Mouse (Mus musculus) neutrophil, adult 5-6 weeks (primary cell): Measurements from ENCODE around the gene Wdr18. TPM values are rescaled to one million over a fixed set of nuclear protein-coding genes. Genes with fewer than 3 reads are reported as not detected.
A peak's percentile ranks its signal among the peaks of the same experiment; 100 is the strongest.
"Not testable (repeated sequence)": the region's sequence is repeated elsewhere in the genome, so short reads cannot be mapped to it uniquely, and the experiment has no call there.

ENCODE experiments used
- ATAC-seq: fragments of 151-379, 151-347 bp; 2 replicates; pipeline ENCODE4 v1.8.0; 2017; ENCODE audit warnings: mild to moderate bottlenecking, moderate TSS enrichment; ENCODE audit not compliant: insufficient number of reproducible peaks, poor library complexity, low FRiP score, severe bottlenecking; ENCODE audit errors: extremely low read depth
- total RNA-seq: library from RNA; stranded (forward); fragments of 200-1000 nt; gene quantifications from 2 replicates; pipeline ENCODE4 v1.2.3, GENCODE M21; 2017

Wdr18 gene
- total RNA-seq, 1 experiment from 2014 or later: 15.9 TPM

DNA sequence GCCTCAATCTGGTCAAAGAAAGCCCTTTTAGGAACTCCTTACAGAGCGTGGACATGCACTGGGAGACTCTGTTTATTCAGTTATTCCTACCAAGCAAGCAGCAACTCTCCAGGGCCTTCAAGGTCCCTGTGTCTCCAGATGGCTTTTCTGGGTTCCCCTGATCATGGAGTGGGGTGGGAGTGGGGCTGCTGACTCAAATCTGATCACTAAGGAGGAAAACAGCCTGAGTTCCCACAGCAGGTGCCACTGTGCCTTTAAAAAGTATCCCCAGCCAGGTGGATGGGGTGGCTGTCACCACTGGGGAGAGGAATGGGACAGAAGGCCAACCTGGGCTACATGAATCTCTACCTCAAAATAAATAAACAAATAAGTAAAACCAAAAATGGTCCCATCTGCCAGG is 17.0 kb upstream of the Wdr18 start:
- no peak for ATAC-seq

DNA sequence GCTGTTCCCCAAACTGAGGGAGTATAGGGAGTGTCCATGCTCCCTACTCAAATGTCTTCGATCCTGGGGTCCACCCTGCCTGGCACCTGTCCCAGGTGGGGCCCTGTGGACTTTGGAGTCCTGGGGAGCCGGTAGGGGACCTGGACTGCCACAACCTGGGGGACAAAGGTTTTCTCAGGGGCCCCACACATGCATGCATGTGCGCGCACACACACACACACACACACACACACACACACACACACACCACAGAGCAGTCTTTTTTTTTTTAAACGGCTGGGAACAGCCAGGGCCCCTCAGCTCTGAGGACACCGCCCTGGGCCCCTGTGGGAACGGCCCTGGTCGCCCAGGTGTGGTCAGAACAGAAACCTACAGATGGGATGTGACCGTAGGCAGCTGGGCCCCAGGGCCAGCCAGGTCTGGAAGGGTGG is 16.5 kb upstream of the Wdr18 start:
- ATAC-seq: no peak

DNA sequence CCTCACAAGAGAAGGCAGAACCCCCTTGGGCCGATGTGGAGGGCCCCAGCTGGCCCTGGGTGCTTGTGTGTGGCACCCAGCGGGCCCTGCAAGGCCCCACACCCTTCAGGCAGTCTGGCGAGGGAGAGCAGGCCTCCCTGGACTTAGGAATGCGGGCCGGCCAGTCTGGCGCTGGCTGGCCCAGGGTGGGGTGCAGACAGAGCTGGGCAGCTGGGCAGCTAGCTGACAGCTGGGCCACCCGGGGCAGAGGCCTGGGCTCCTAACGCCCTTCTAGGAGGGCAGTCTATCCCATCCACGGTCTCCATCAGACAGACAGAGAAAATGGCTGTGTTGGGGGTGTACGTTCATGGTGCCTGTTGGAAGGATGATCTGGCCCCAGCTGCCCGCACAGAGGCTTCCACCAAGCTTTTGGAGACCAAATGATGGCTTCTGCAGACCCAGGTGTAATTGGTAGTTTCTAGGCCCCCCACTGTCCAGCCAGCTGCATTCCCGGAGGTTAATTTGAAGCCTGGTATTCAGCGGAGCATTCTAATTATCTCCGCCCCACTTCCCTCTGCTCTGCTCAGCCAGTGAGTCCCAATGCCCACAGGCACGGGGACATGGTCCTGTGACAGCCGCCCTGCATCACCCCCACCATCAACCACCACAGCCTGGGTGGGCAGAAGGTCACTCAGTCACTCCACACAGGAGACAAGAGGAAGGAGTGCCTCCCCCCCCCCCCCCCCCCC is 14.3 kb upstream of the Wdr18 start:
- no peak for ATAC-seq

DNA sequence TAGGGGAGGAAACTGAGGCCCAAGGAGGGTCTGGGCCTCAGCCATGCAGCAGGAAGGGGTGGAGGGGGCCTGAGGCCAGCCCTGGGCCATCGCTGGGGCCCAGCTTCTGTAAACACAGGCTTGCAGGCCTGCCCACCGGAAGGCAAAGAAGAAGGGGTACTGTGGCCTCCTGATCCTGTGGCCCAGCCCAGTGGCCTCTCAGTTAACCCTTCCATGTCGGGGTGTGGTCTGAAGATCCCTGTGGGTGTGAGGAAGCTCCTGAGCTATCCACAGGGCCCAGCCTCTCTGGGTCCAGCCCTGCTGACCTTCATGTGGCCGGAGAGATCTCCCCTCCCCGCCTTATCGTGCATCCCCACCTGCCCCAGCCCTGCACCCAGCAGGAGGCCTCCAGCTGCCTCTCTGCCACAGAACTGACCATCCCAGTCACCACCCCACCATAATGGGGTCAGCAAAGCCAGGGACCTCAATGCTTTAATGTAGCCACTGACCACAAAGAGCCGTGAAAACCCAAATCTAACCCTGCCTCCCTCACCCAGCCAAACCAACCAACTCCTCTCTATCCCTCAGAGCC is 13.1 kb upstream of the Wdr18 start:
- ATAC-seq: no peak

DNA sequence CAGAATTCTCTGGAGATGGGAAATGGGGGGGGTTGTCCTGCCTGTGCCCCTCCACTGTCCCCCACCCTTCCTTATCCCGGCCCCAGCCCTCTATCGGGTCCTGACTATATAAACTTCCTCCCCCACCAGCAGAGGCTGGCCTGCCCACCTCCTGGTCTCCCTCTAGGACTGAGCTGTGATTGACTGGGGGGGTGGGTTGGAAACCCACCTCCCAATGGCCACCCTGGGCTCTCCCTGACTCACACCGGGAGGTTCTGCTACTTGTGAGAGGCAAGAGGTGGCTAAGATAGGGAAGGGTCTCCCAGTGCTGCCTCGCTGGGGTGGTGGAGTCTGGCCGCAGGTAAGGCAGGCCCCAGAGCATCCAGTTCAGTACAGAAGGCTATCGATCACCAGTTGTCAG is 12.4 kb upstream of the Wdr18 start:
- no peak for ATAC-seq

DNA sequence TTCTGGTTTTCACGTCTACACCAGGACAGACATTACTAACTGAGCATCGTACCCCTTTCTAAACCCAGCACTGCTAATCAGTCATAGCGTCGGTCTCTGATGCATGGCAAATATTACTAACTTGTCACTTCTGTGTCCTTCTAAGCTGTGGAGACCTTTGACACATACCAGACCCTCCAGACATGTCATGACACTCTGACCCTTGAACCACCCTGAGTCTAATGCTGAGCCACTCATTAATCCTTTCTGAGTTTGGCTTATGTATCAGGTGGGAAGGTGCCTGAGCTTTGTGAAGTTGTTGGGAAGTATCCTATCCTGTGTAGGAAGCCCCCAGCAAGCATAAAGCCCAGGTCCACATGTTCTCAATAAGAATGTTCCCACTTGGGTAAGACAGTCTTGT is 10.1 kb upstream of the Wdr18 start:
- no peak for ATAC-seq

DNA sequence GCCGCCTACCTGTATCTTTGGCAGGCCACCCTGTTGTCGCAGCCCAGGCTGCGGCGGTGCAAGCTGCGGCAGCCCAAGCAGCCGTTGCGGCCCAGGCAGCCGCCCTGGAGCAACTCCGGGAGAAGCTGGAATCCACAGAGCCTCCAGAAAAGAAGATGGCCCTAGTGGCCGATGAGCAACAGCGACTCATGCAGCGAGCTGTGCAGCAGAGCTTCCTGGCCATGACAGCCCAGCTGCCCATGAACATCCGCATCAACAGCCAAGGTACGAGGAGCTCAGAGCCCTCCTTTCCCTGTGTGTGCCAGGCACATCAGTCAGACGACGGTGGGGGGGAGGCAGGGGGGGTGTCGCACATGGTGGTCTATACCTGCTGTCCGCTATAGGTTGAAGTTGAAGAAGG is 9.3 kb upstream of the Wdr18 start:
- no peak for ATAC-seq

DNA sequence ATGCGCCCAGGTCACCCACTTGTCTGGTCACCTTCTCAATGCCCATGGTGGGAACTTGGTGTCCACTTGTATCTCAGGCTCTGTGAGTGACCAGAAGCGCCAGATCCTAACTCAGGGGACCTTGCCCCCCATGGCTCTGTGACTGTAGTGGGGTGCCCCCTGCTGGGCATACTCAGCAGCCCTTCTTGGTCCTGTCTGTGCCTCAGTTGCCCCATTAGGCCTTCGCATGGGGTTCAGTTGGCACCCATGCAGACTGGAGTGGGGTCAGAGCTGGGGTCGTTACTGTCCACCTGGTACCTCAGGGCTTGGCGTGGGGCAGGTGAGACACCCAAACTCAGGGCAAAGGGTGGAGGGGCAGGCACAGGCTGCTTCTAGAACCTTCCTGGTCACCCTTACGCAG is 6.0 kb upstream of the Wdr18 start:
- no peak for ATAC-seq

DNA sequence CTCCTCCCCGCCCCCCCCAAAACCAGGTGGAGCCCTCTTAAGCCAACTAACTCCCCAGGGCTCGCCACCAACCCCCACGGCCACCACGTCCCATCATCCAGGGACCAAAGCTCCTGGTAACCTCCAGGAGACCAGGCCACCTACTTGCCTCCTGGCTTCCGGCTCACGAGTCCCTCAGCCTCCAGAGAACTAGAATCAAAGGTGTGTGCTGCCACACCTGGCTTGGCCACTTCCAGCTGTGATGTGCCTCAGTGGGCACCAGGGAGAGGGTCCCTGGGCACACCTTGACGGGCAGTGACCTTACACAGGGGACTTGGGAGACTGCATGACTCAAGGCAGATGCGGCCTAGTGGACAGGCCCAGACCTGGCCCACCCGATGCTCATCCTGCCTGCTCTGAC is 4.3 kb upstream of the Wdr18 start:
- ATAC-seq: no peak

DNA sequence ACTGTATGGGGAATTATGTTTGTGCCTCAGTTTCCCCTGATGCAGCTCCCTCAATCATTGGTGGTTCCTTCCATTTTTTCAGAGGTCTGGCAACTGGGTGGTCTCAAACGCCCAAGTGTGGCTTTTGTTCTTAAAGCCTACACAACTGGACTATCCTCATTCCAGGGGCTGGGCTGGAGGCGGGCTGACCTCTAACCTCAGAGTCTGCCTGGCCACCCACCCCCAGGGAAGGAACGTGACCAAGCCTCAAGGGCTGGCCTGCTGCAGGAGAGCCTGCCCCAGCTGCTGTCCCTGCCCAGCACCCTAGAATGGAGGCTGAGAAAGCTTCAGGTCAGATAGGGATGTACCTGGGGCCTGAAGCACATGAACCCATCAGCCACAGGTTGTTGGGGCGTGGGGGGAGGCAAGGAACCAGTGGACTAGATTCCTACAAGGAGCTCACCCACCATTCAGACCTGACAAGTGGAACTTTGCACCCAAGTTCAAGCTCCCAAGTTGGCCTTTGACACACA is 3.3 kb upstream of the Wdr18 start:
- no peak for ATAC-seq

DNA sequence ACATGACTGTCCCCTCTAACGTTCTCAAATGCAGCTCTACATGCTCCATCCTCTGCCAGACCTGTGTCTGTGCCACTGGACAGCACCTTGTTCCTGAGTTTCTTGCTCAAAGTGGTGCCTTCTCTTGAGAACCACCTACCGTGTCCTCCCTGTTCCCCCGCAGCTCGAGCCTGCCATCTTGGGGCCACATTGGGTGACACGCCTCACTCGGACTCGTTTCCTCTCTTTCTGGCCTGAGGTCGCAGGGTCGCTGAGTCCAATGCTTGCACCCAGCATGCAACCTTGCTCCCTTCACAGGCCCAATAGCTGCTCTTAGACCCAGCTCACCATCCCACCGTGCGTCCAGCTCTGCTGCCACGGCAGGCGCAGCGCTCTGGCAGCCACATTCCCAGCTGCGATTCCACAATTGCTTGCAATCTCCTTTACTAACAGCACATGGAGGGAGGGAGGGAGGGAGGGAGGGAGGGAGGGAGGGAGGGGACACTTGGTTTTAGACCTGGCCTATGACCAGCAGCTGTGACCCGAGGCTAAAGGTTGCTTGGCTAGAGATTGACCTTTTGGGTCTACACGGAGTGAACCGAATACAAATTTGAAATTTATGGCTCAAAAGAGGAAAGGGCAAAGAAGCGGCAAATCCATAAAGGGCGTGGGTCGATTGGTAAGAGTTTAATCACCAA is 1.7 kb upstream of the Wdr18 start:
- peak; percentile 71; the same call in 1 of the 2 replicates for ATAC-seq

DNA sequence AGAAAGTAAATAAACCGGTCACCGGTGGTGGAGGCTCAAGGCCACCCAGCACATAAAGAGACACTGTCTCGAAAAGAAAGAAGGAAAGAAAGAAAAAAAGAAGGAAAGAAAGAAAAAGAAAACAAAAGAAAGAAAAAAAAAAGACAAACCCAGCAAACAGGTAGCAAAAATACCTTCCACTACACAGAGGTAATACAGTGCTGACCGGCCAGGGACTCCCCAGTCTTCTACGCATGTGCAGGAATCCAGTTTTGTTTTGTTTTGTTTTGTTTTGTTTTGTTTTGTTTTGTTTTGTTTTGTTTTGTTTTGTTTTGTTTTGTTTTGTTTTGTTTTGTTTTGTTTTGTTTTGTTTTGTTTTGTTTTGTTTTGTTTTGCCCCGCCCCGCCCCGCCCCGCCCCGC is 540 bp upstream of the Wdr18 start:
- ATAC-seq: not testable (repeated sequence)

DNA sequence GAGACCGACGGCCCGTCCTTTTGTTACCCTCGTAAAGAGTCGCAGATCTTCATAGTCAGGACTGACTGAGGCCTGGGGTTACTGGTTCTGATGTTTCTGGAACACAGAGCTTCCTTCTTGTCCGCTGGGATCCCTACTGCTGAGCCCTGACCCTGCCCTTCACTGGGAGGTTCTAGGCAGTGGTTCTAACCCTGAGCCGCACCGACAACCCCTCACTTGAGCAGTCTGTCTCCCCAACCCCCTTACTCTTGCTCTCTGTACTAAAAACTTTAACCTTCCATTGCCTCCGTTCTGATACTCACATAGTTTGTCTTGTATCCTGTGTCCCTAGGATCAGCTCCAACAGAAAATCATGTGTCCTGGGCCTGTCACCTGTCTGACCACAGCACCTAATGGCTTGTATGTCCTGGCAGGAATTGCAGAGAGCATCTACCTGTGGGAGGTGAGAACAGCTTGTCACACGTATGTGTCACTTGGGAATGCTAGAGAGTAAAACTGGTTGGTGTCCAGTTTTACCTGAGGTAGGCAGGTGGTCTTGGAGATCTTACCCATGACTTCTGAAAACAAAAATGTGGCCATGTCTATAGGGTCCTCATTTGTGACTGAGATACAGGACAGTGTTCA is 831 bp downstream of the Wdr18 start:
- no peak for ATAC-seq

DNA sequence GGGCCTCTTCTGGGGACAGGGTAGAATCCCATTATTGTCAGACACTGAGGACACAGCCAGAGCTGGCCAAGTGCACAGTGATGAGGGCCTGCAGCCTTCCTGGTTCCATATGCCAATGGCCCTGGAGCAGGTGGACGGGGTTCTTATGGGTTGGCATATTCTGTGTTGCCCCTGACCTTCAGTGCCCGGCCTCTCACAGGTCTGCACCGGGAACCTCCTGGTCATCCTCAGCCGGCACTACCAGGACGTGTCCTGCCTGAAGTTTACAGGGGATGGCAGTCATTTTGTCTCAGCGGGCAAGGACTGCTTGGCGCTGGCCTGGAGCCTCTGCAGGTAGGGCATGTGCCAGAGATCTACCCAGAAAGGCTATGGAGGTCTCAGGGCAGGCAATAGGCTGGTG is 4.8 kb downstream of the Wdr18 start:
- no peak for ATAC-seq

DNA sequence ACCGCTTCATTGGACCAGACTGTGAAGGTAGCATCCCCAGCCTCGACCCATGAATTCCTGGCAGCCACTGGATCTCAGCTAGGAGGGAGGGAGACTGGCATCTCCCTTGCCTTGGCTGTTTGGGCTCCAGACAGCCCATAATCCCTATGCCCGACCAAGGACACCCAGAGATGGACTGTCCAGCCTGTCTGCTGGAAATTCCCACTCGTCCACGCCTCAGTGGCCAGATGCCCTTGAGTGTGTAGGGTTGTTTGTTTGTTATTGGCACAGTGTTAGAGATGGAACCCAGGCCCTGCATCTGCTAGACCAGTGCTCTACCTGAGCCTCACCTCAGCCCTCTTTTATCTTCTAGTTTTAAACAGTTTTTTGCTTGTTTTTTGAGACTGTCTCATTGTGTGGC is 5.4 kb downstream of the Wdr18 start:
- ATAC-seq: no peak

DNA sequence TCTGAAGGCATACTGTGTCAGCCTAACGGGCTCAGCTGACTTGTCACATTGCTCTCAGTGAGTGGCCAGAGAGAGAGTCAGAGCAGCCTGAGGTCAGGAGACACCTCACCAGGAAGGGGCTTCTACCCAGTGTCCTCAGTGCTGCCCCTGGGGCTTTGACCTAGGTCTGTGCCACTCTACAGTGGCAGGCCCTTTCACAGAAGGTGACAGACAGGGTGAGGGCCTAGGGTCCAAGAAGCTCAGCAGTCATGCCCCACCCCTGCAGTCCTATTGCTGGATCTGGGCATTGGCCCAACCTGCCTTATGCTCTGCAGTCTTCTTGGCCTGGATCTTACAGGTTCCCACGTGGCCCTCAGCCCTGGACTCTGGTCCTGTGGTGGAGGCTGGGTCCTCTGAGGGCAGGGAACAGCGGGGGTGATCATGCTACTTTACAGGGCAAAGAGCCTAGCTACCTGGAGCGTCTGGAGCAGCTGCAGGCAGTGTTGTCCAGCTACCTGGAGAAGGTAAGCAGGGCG is 7.0 kb downstream of the Wdr18 start:
- no peak for ATAC-seq

DNA sequence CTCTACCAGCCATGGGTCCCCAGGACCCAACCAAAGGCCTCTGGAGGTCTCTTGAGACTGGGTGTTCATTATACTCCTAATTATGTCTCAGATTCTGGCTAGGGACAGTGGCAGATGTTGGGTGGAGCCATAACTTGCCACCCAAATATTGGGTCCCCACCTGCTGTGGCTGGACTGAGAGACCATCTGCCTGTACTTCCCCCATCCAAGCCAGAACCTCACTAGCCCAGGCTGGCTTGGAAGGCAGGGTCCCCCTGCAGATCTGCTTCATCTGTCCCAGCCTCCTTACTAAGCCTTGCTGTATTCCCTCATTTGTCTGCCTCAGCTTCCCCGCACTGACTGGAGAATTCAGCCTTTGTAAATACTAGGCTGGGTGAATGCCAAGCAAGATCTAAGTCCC is 8.2 kb downstream of the Wdr18 start:
- no peak for ATAC-seq

DNA sequence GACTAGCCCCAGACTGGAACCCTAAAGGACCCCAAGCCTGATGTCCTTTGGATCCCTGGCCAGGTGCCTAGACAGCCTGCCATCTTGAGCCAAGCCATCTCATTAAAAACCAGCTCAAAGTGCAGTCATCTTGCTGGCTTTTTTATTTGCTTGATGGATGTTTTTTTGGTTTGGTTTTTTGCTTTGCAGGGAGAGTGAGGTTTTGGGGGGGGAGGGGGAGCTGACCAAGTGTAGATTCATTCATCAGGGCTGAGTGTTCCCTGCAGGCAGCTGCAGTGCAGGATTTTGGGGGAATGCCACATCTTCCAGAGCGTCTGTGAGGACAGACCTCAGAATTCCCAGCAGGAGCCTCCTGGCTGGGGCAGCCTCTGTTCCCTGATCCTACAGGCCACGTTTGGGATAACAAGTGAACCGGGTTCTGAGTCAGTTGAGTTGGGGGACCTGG is 9.2 kb downstream of the Wdr18 start:
- no peak for ATAC-seq

DNA sequence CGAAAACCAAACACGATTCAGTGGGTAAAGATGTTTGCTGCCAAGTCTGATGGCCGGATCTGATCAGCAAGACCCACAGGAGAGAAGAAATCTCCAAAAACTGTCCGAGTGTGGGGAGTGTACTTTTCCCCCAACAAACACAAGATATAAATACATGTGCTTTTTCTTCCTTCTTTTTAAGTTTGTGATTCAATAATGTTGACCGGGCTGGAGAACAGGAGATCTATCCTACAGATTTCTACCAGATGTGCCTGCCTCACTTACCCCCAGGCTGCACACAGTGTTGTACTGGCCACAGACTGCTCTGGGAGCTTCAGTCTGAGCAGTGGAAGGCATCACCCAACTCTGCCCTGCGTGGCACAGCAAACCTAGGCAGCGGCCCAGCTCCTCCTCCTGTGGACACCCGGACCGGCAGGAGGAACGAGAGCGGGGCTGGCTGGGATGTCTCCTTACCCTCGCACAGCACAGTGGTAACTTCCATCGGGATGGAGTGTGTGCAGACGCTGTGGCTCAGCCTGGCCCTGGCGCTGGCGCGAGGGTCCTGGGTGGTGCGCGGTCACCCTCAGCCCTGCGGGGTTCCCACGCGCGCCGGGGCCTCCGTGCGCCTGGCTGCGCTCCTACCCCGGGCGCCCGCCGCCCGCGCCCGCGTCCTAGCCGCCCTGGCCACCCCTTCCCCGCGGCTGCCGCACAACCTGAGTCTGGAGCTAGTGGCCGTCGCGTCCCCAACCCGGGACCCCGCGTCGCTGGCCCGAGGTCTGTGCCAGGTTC is 10.6 kb downstream of the Wdr18 start, which contains the start of gene Grin3b:
Gene Grin3b (plus strand): TSS at position 301 of the 768 bp plus-strand sequence.
- ATAC-seq: no peak
